Mouse (Mus musculus) midbrain, embryonic 13.5 days (tissue): Measurements from ENCODE around the gene Mast1. TPM values are rescaled to one million over a fixed set of nuclear protein-coding genes. Genes with fewer than 3 reads are reported as not detected.

Experiments
- ATAC-seq: fragments of 200-750 bp; cut with Nextera tagmentation; 2 replicates; pipeline ENCODE4 v1.8.0; 2017; ENCODE audit warnings: mild to moderate bottlenecking, moderate TSS enrichment, moderate library complexity
- H3K27ac ChIP-seq: fragments of 300-500 bp; sonication (generic); 2 replicates; pipeline ENCODE4 v1.5.1; 2015; ENCODE audit warnings: inconsistent platforms, mild to moderate bottlenecking, moderate library complexity
- H3K27me3 ChIP-seq: fragments of 300-500 bp; sonication (generic); 2 replicates; pipeline ENCODE4 v1.6.1; 2015; ENCODE audit warnings: mild to moderate bottlenecking, inconsistent platforms
- H3K36me3 ChIP-seq: fragments of 300-500 bp; sonication (generic); 2 replicates; pipeline ENCODE4 v1.6.1; 2015; ENCODE audit warnings: mild to moderate bottlenecking, inconsistent platforms
- H3K4me1 ChIP-seq: fragments of 300-500 bp; sonication (generic); replicated peaks from 2 replicates; pipeline ENCODE4 v1.6.1; 2015; ENCODE audit warnings: inconsistent platforms
- H3K4me2 ChIP-seq: fragments of 300-500 bp; sonication (generic); replicated peaks from 2 replicates; pipeline ENCODE4 v1.6.1; 2015; ENCODE audit warnings: moderate library complexity, mild to moderate bottlenecking, inconsistent platforms
- H3K4me3 ChIP-seq: fragments of 300-500 bp; sonication (generic); replicated peaks from 2 replicates; pipeline ENCODE4 v1.5.1; 2015; ENCODE audit warnings: mild to moderate bottlenecking, inconsistent platforms
- H3K9ac ChIP-seq: fragments of 300-500 bp; sonication (generic); replicated peaks from 2 replicates; pipeline ENCODE4 v1.6.1; 2015; ENCODE audit warnings: mild to moderate bottlenecking, inconsistent platforms
- H3K9me3 ChIP-seq: fragments of 300-500 bp; sonication (generic); 2 replicates; pipeline ENCODE4 v1.6.1; 2016; ENCODE audit warnings: mild to moderate bottlenecking, inconsistent platforms
- WGBS: fragments of 180-500 bp; shearing (Covaris S2); methylation state at CpG from one replicate; pipeline ENCODE4 v1.1.7; 2015; 5-methylcytosine and 5-hydroxymethylcytosine counted together
- polyA plus RNA-seq: library from polyadenylated mRNA; unstranded; fragments of >200 nt; fragmentation: Nextera tagmentation; extraction: Ambion mirVana; gene quantifications from 2 replicates; pipeline ENCODE4 v1.2.1, GENCODE M21; 2015

Mast1 gene
- polyA plus RNA-seq, 1 experiment from 2014 or later: 56.1 TPM

GRCm38 (mm10) chr8:84978248-84978940 is 41.2 kb upstream of the Mast1 start, which contains the start of gene Junb:
TSS of gene Junb (minus strand) at chr8:84978718.
- ATAC-seq: peak; percentile 26
- Histone ChIP-seq H3K9me3 (no peaks in the 10 kb centered on the region), H3K9ac (peak within 1 kb of the TSS; percentile 67), H3K4me1 (peaks cover 73% of the 10 kb centered on the region), H3K27ac (peak within 1 kb of the TSS; percentile 35), H3K4me2 (peak within 1 kb of the TSS; percentile 95), H3K36me3 (peaks cover 18% of the 10 kb centered on the region), H3K4me3 (peak within 1 kb of the TSS; percentile 53), H3K27me3 (peaks cover 48% of the 10 kb centered on the region)
- WGBS: under 1% methylated on average over 63 of the region's 63 CpGs

- Histone ChIP-seq H3K4me1 (peaks cover 73% of the 10 kb centered on the region), H3K36me3 (peaks cover 25% of the 10 kb centered on the region), H3K27ac (no peak overlapping the region; the same call in 1 of the 2 replicates), H3K9ac (peak overlapping the region; percentile 67), H3K9me3 (no peaks in the 10 kb centered on the region), H3K27me3 (peaks cover 46% of the 10 kb centered on the region), H3K4me2 (peak overlapping the region; percentile 95), H3K4me3 (peak overlapping the region; percentile 53)
- no peak for ATAC-seq
- WGBS: 1% methylated on average over 70 of the region's 70 CpGs
Measured at GRCm38 (mm10) chr8:84977435-84978247, 40.5 kb upstream of the Mast1 start.

- Histone ChIP-seq H3K4me2 (peak overlapping the region; percentile 95), H3K36me3 (peaks cover 31% of the 10 kb centered on the region), H3K9ac (peak overlapping the region; percentile 67), H3K27ac (no peak overlapping the region; the same call in 1 of the 2 replicates), H3K4me1 (peaks cover 77% of the 10 kb centered on the region), H3K27me3 (peaks cover 38% of the 10 kb centered on the region), H3K4me3 (peak overlapping the region; percentile 53), H3K9me3 (no peaks in the 10 kb centered on the region)
- ATAC-seq: no peak
- WGBS: 3% methylated on average over 25 of the region's 25 CpGs
Measured at GRCm38 (mm10) chr8:84976763-84977434, 39.7 kb upstream of the Mast1 start.

- H3K36me3 ChIP-seq: peaks cover 38% of the 10 kb centered on the region
- WGBS: 1% methylated on average over 61 of the region's 61 CpGs
- H3K9ac ChIP-seq: peak overlapping the region; percentile 67
- peak overlapping the region; percentile 58; the same call in 1 of the 2 replicates for H3K27ac ChIP-seq
- peak overlapping the region; percentile 53 for H3K4me3 ChIP-seq
- peaks cover 77% of the 10 kb centered on the region for H3K4me1 ChIP-seq
- no peaks in the 10 kb centered on the region for H3K9me3 ChIP-seq
- ATAC-seq: peak; percentile 78
- H3K4me2 ChIP-seq: peak overlapping the region; percentile 95
- H3K27me3 ChIP-seq: peaks cover 37% of the 10 kb centered on the region
Measured at GRCm38 (mm10) chr8:84976031-84976762, 39.0 kb upstream of the Mast1 start.

GRCm38 (mm10) chr8:84975434-84975833 is 38.3 kb upstream of the Mast1 start:
- Histone ChIP-seq H3K27me3 (peaks cover 30% of the 10 kb centered on the region), H3K9me3 (no peaks in the 10 kb centered on the region), H3K36me3 (peaks cover 44% of the 10 kb centered on the region), H3K4me3 (peak overlapping the region; percentile 53; the same call in 1 of the 2 replicates), H3K27ac (0 out of 2 replicates have a peak overlapping the region, but pooled peaks have one; percentile 58), H3K4me2 (peak overlapping the region; percentile 95), H3K9ac (no peak overlapping the region), H3K4me1 (peaks cover 77% of the 10 kb centered on the region)
- 43% methylated on average over 7 of the region's 7 CpGs for WGBS
- ATAC-seq: no peak

- peaks cover 71% of the 10 kb centered on the region for H3K4me1 ChIP-seq
- H3K27ac ChIP-seq: no peak overlapping the region
Measured at GRCm38 (mm10) chr8:84974543-84975142, 37.5 kb upstream of the Mast1 start.

GRCm38 (mm10) chr8:84973803-84974542 is 36.8 kb upstream of the Mast1 start:
- no peak for ATAC-seq
- no peaks in the 10 kb centered on the region for H3K9me3 ChIP-seq
- WGBS: 66% methylated on average over 4 of the region's 4 CpGs

More at GRCm38 (mm10) chr8:84974543-84975142, 37.5 kb upstream of the Mast1 start:
- Histone ChIP-seq H3K36me3 (peaks cover 44% of the 10 kb centered on the region), H3K9ac (no peak overlapping the region), H3K4me3 (no peak overlapping the region), H3K27me3 (peaks cover 27% of the 10 kb centered on the region), H3K4me2 (no peak overlapping the region), H3K9me3 (no peaks in the 10 kb centered on the region)
- 84% methylated on average over 8 of the region's 8 CpGs for WGBS
- ATAC-seq: no peak

GRCm38 (mm10) chr8:84973079-84973478 is 35.9 kb upstream of the Mast1 start:
- peaks cover 13% of the 10 kb centered on the region for H3K27me3 ChIP-seq
- no peak overlapping the region for H3K4me3 ChIP-seq
- no peak overlapping the region for H3K9ac ChIP-seq
- no peaks in the 10 kb centered on the region for H3K9me3 ChIP-seq
- H3K4me2 ChIP-seq: no peak overlapping the region
- 95% methylated on average over 1 of the region's 1 CpGs for WGBS
- H3K36me3 ChIP-seq: peaks cover 44% of the 10 kb centered on the region
- no peak overlapping the region for H3K27ac ChIP-seq
- ATAC-seq: no peak
- H3K4me1 ChIP-seq: peaks cover 64% of the 10 kb centered on the region

More at GRCm38 (mm10) chr8:84973803-84974542, 36.8 kb upstream of the Mast1 start:
- Histone ChIP-seq H3K27me3 (peaks cover 21% of the 10 kb centered on the region), H3K27ac (no peak overlapping the region), H3K36me3 (peaks cover 44% of the 10 kb centered on the region), H3K4me3 (no peak overlapping the region), H3K4me2 (no peak overlapping the region), H3K9ac (no peak overlapping the region), H3K4me1 (peaks cover 65% of the 10 kb centered on the region)

- Histone ChIP-seq H3K4me1 (peaks cover 57% of the 10 kb centered on the region), H3K27me3 (no peaks in the 10 kb centered on the region), H3K4me3 (peak overlapping the region; percentile 77), H3K4me2 (peak overlapping the region; percentile 88), H3K9me3 (no peaks in the 10 kb centered on the region), H3K36me3 (peaks cover 44% of the 10 kb centered on the region), H3K9ac (peak overlapping the region; percentile 96), H3K27ac (peak overlapping the region; percentile 85)
- 67% methylated on average over 5 of the region's 5 CpGs for WGBS
- ATAC-seq: no peak
Measured at GRCm38 (mm10) chr8:84970913-84971312, 33.8 kb upstream of the Mast1 start.

- peak overlapping the region; percentile 96 for H3K9ac ChIP-seq
- H3K9me3 ChIP-seq: no peaks in the 10 kb centered on the region
- peaks cover 43% of the 10 kb centered on the region for H3K36me3 ChIP-seq
- H3K4me3 ChIP-seq: peak overlapping the region; percentile 77
- H3K27ac ChIP-seq: peak overlapping the region; percentile 85
- H3K27me3 ChIP-seq: no peaks in the 10 kb centered on the region
- WGBS: 9% methylated on average over 21 of the region's 21 CpGs
- H3K4me1 ChIP-seq: peaks cover 57% of the 10 kb centered on the region
- no peak for ATAC-seq
- H3K4me2 ChIP-seq: peak overlapping the region; percentile 88
Measured at GRCm38 (mm10) chr8:84970135-84970790, 33.1 kb upstream of the Mast1 start.
